Comparison of ENCODE assay signal across 24 mouse cellular contexts in the genomic region with DNA sequence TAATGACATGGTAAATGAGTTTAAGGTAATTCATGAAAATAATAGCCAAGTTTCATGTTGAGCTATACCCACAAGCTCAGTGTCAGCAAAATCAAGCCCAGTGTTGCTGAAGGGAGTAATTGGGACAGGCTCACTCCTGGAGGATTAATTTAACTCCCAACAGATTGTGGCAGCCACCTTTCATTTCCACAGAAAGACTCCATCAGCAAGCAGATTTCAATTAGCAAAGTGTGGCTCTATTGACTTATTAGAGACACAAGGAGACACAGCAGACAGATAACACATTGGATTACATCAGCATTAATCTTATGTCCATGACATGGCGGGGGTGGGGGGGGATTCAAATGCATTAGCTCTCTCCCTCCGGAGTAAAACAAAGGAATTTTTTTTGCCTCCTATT.
DNase-seq lines count a peak whose midpoint lies in the region; ATAC-seq and TF ChIP-seq lines count a peak whose summit lies in the region.
"Had no signal": no experiment of that assay in that cellular context is flagged by ENCODE, and none has a peak within 500 bp of the region (broad histone marks: within the 10 kb centered on the region; RNA-seq: fewer than 3 reads in every experiment).

No protein-coding gene starts in this region.

- H3K36me3 ChIP-seq in hindbrain, embryonic 12.5 days: no peaks in the 10 kb centered on the region
- no peaks in the 10 kb centered on the region for H3K36me3 ChIP-seq in hindbrain, embryonic 16.5 days (ENCODE audit: control insufficient read depth, insufficient read depth, low read length)
- H3K36me3 ChIP-seq: embryonic facial prominence, embryonic 13.5 days; embryonic facial prominence, embryonic 15.5 days; forebrain, embryonic 10.5 days; forebrain, embryonic 12.5 days had no signal

- no peak overlapping the region for H3K4me3 ChIP-seq in hindbrain, embryonic 12.5 days
- no peak overlapping the region for H3K4me3 ChIP-seq in hindbrain, embryonic 16.5 days (ENCODE audit: low read length)
- H3K4me3 ChIP-seq: embryonic facial prominence, embryonic 13.5 days; embryonic facial prominence, embryonic 15.5 days; erythroblast, embryonic 14.5 days; forebrain, embryonic 10.5 days; forebrain, embryonic 12.5 days had no signal

- TF ChIP-seq POLR2A in brain, embryonic 14.5 days (IDR thresholded peaks at IDR 0.05; ENCODE audit: borderline replicate concordance, extremely low read depth, insufficient read depth, insufficient read length, poor library complexity, severe bottlenecking): no peak

- WGBS in hindbrain, embryonic 12.5 days: 72% methylated on average over 2 of the region's 2 CpGs
- WGBS in hindbrain, embryonic 16.5 days: 65% methylated on average over 2 of the region's 2 CpGs

- H3K27me3 ChIP-seq in hindbrain, embryonic 12.5 days: no peaks in the 10 kb centered on the region
- no peaks in the 10 kb centered on the region for H3K27me3 ChIP-seq in hindbrain, embryonic 16.5 days (replicated peaks; ENCODE audit: control insufficient read depth, insufficient read depth, low read length)
- H3K27me3 ChIP-seq: embryonic facial prominence, embryonic 13.5 days; embryonic facial prominence, embryonic 15.5 days; forebrain, embryonic 12.5 days; Patski had no signal

- H3K9ac ChIP-seq in hindbrain, embryonic 12.5 days: no peak overlapping the region
- H3K9ac ChIP-seq in hindbrain, embryonic 16.5 days (ENCODE audit: low read depth, low read length): no peak overlapping the region
- H3K9ac ChIP-seq: embryonic facial prominence, embryonic 13.5 days; embryonic facial prominence, embryonic 15.5 days; forebrain, embryonic 12.5 days had no signal

- 0 out of 2 replicates have a peak, but pooled peaks have one; percentile 35 for ATAC-seq in hindbrain, embryonic 12.5 days (ENCODE audit: low FRiP score)
- ATAC-seq in hindbrain, embryonic 16.5 days: no peak
- ATAC-seq: activated CD4-positive, CD25-positive, alpha-beta regulatory T cell, adult 4 months; forebrain, embryonic 16.5 days; Patski had no signal

- H3K9me3 ChIP-seq in hindbrain, embryonic 12.5 days (replicated peaks): no peaks in the 10 kb centered on the region
- no peaks in the 10 kb centered on the region for H3K9me3 ChIP-seq in hindbrain, embryonic 16.5 days (ENCODE audit: control insufficient read depth, low read length)
- H3K9me3 ChIP-seq: embryonic facial prominence, embryonic 13.5 days; embryonic facial prominence, embryonic 15.5 days; forebrain, embryonic 10.5 days; forebrain, embryonic 12.5 days had no signal

- DNase-seq in brain, embryonic 14.5 days (ENCODE audit: low read depth): peak; percentile 55
- DNase-seq in retina, postnatal 1 day: peak; percentile 69
- no peak for DNase-seq in urinary bladder, postnatal 25 days (ENCODE audit: low spot score)
- no peak for DNase-seq in lung, postnatal 4 days
- DNase-seq: adrenal gland, adult 8-10 months; adrenal gland, postnatal 14 days; adrenal gland, postnatal 36 days; cerebellum, adult 11 months; cerebellum, adult 18-20 months; cerebellum, adult 8-10 months; cerebellum, adult 9-11 months; cerebellum, postnatal 14 days; cerebellum, postnatal 36 days; embryo, embryonic 11 days had no signal

- no peak overlapping the region for H3K27ac ChIP-seq in hindbrain, embryonic 12.5 days
- H3K27ac ChIP-seq in hindbrain, embryonic 16.5 days (ENCODE audit: low read depth, low read length): no peak overlapping the region
- H3K27ac ChIP-seq: embryonic facial prominence, embryonic 13.5 days; embryonic facial prominence, embryonic 15.5 days; forebrain, embryonic 10.5 days; forebrain, embryonic 12.5 days had no signal

- no peaks in the 10 kb centered on the region for H3K4me1 ChIP-seq in hindbrain, embryonic 12.5 days
- H3K4me1 ChIP-seq in hindbrain, embryonic 16.5 days (ENCODE audit: control insufficient read depth, insufficient read depth, low read depth, low read length): no peaks in the 10 kb centered on the region
- H3K4me1 ChIP-seq: embryonic facial prominence, embryonic 13.5 days; embryonic facial prominence, embryonic 15.5 days; forebrain, embryonic 10.5 days; forebrain, embryonic 12.5 days had no signal

- TF ChIP-seq CTCF in brain, embryonic 14.5 days (IDR thresholded peaks at IDR 0.05; ENCODE audit: borderline replicate concordance, extremely low read depth, insufficient read depth, insufficient read length): no peak

- no peak overlapping the region for H3K4me2 ChIP-seq in hindbrain, embryonic 12.5 days (replicated peaks)
- no peak overlapping the region for H3K4me2 ChIP-seq in hindbrain, embryonic 16.5 days (ENCODE audit: low read length)
- H3K4me2 ChIP-seq: embryonic facial prominence, embryonic 13.5 days; embryonic facial prominence, embryonic 15.5 days; forebrain, embryonic 12.5 days had no signal

Comparison
In these comparisons a context has a peak if more than half of its experiments do, and no peak if none do; other contexts are left out.
1. DNase-seq: peak in brain, embryonic 14.5 days (single experiment) and retina, postnatal 1 day (single experiment); none in urinary bladder, postnatal 25 days (single experiment) and lung, postnatal 4 days (0 of 2).